Mouse (Mus musculus): ENCODE measurements around the gene Knstrn.

GRCm38 (mm10) chr2:118812724-118813123 is 1.1 kb upstream of the Knstrn start:
- TF ChIP-seq MAFK (IDR thresholded peaks at IDR 0.05; ENCODE audit: insufficient read depth, low read depth, low read length) (no peak), ZNF384 (IDR thresholded peaks at IDR 0.05; ENCODE audit: low read depth, low read length) (no peak)

All from ES-E14 (cell line).